Mouse (Mus musculus): Measurements from ENCODE around the gene Fam20c. TPM values are rescaled to one million over a fixed set of nuclear protein-coding genes. Genes with fewer than 3 reads are reported as not detected.

The Fam20c gene
- polyA plus RNA-seq, 1 experiment from 2014 or later, result 57.9 TPM

DNA sequence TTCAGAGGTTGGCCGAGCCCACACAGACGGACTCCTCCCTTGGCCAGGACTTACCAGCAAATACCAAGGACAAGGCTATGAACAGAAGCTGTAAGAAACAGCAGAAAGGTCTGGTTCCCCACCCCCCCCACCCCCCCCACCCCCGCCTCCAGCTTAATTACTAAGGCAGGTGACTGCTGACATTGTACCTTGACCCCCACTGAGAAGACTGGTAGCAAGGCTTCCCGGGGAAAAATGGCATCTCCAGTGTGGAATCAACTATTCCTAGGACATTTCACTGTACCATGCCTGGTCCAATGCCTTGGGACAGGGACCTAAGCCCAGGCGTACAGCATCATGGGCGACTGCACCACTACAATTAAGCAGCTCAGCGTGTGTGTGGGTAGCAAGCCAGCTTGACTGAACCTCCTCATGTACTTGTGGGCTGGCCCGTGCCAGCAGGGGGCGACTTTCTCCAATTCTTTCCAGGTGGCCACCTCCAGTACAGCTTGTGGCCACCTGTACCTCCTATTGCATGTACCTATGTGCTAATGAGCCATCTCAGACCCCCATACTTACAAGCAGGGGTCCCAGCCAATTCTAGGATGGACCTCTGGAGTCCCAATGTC, 102.8 kb downstream of the Fam20c start:
- Histone ChIP-seq H3K4me3 (replicated peaks) (no peak overlapping the region), H3K9me3 (replicated peaks) (no peaks in the 10 kb centered on the region), H3K36me3 (no peaks in the 10 kb centered on the region), H3K27ac (replicated peaks) (no peak overlapping the region), H3K4me2 (no peak overlapping the region), H3K4me1 (peaks cover 7% of the 10 kb centered on the region; the same call in 1 of the 2 replicates), H3K27me3 (replicated peaks) (no peaks in the 10 kb centered on the region), H3K9ac (replicated peaks) (no peak overlapping the region)
- ATAC-seq (ENCODE audit: low FRiP score), result peak; percentile 41; the same call in 1 of the 2 replicates
- 30% methylated on average over 9 of the region's 9 CpGs for WGBS

DNA sequence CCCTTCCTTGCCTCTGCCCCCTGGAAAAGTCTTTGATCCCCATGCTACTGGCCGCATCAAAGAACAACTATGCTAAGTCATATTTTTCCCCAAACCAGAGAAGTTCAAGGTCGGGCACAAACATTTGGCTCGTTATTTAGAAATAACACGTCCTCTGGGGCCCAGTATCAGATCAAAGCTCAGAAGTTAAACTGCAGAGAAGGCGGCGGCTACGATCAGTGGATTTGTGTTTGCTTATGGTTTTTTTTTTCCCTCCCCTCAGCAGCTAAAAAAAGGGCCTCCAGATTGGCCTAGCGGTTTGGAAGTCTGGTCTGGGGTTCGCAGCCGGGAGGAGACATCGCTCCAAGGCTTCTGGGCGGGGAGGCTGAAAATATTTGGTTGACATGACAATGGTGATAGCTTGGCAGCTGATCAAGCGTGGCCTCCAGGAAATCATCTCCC, 103.5 kb downstream of the Fam20c start:
- ATAC-seq (ENCODE audit: low FRiP score), result no peak
- WGBS, result 68% methylated on average over 13 of the region's 13 CpGs
- Histone ChIP-seq H3K9ac (replicated peaks) (no peak overlapping the region), H3K4me3 (replicated peaks) (no peak overlapping the region), H3K27me3 (replicated peaks) (no peaks in the 10 kb centered on the region), H3K4me1 (peaks cover 7% of the 10 kb centered on the region; the same call in 1 of the 2 replicates), H3K4me2 (no peak overlapping the region), H3K9me3 (replicated peaks) (no peaks in the 10 kb centered on the region), H3K36me3 (no peaks in the 10 kb centered on the region), H3K27ac (replicated peaks) (no peak overlapping the region)

Other genes with a start within 250 kb of the Fam20c start
- 0.20 TPM in 1 of 2 replicates, not detected in the other for gene 1700123K08Rik, start 189.8 kb upstream of the Fam20c start, polyA plus RNA-seq (2015; fragmentation: Nextera tagmentation; extraction: Ambion mirVana)
- 66.9 and 69.6 TPM in 2 replicates for gene Zfp68, start 134.8 kb upstream of the Fam20c start, polyA plus RNA-seq (2015; fragmentation: Nextera tagmentation; extraction: Ambion mirVana)
- 22.1 and 22.2 TPM in 2 replicates for gene A430033K04Rik, start 131.7 kb upstream of the Fam20c start, polyA plus RNA-seq (2015; fragmentation: Nextera tagmentation; extraction: Ambion mirVana)
- not detected in 2 replicates for gene Gm5294, start 65.6 kb downstream of the Fam20c start, polyA plus RNA-seq (2015; fragmentation: Nextera tagmentation; extraction: Ambion mirVana)
- 28.2 and 35.1 TPM in 2 replicates for gene Pdgfa, start 242.9 kb downstream of the Fam20c start, polyA plus RNA-seq (2015; fragmentation: Nextera tagmentation; extraction: Ambion mirVana)